Mouse (Mus musculus): ENCODE data around the gene Camk1d. TPM values are rescaled to one million over a fixed set of nuclear protein-coding genes. Genes with fewer than 3 reads are reported as not detected.
A peak's percentile ranks its signal among the peaks of the same experiment; 100 is the strongest.

Gene Camk1d
- total and polyA plus RNA-seq, 3 experiments: 4.6 to 12.4 (median 4.8) TPM

- TF ChIP-seq SMC3 (IDR thresholded peaks at IDR 0.05; ENCODE audit: low read depth, low read length): peak; percentile 90
- peak; percentile 74 for TF ChIP-seq ZC3H11A (IDR thresholded peaks at IDR 0.05; ENCODE audit: low read depth, low read length)
- TF ChIP-seq MAZ (IDR thresholded peaks at IDR 0.05; ENCODE audit: low read depth, low read length): no peak
- TF ChIP-seq CTCF (conservative IDR thresholded peaks at IDR 0.05 in 1 of 2, IDR thresholded peaks at IDR 0.05 in 1 of 2; ENCODE audit: low read depth in 2 of 2, low read length in 2 of 2): peak in 1 of 2 experiments; percentile 83; a peak in 3 of 4 replicates
- TF ChIP-seq HCFC1 (IDR thresholded peaks at IDR 0.05; ENCODE audit: low read depth, low read length): no peak
- peak; percentile 90 for TF ChIP-seq RAD21 (IDR thresholded peaks at IDR 0.05; ENCODE audit: low read depth, low read length)
- no peak for TF ChIP-seq TBP (conservative IDR thresholded peaks at IDR 0.05; ENCODE audit: low read depth, low read length)
- TF ChIP-seq POLR2A (IDR thresholded peaks at IDR 0.05; ENCODE audit: low read depth, low read length): no peak
These were observed 262.7 kb downstream of the Camk1d start for GRCm38 (mm10) chr2:5451654-5452053.

GRCm38 (mm10) chr2:5445357-5445756 lies 269.0 kb downstream of the Camk1d start:
- no peak for DNase-seq (ENCODE audit: extremely low read depth)
- Histone ChIP-seq H3K4me3 (replicated peaks in 1 of 3; ENCODE audit: low read depth in 2 of 3, low read length in 2 of 3, poor library complexity in 1 of 3) (no peak overlapping the region), H3K9ac (ENCODE audit: insufficient read depth, low read depth) (no peak overlapping the region), H3K4me2 (ENCODE audit: insufficient read depth, low read depth, poor library complexity, severe bottlenecking) (no peak overlapping the region), H3K27ac (ENCODE audit: insufficient read depth, low read depth) (no peak overlapping the region), H3K9me3 (replicated peaks; ENCODE audit: low read length) (no peaks in the 10 kb centered on the region), H3K4me1 (ENCODE audit: control insufficient read depth in 1 of 2, insufficient read depth in 2 of 2) (no peaks in the 10 kb centered on the region), H3K27me3 (replicated peaks) (no peaks in the 10 kb centered on the region), H3K79me2 (replicated peaks; ENCODE audit: control insufficient read depth, extremely low read depth, insufficient read depth, poor library complexity, severe bottlenecking) (no peaks in the 10 kb centered on the region), H3K36me3 (replicated peaks in 1 of 2; ENCODE audit: control insufficient read depth in 1 of 2, insufficient read depth in 1 of 2, low read length in 1 of 2) (peaks cover 0 to 15% of the 10 kb centered on the region in 2 experiments)
- dilution Hi-C loops (cut with MboI; ENCODE audit: extremely low pct_ligation_motif_present, extremely low pct_unique_long_range_greater_than_20kb, low sequenced_read_pairs) (no loop called here), in situ Hi-C loops (cut with MboI; ENCODE audit: low pct_ligation_motif_present, low pct_unique_long_range_greater_than_20kb, low sequenced_read_pairs) (no loop called here)
- TF ChIP-seq CHD2 (IDR thresholded peaks at IDR 0.05; ENCODE audit: low read length) (no peak), HCFC1 (IDR thresholded peaks at IDR 0.05; ENCODE audit: low read depth, low read length) (no peak), KAT2A (IDR thresholded peaks at IDR 0.05; ENCODE audit: insufficient replicate concordance, low read length) (no peak), PAX5 (IDR thresholded peaks at IDR 0.05; ENCODE audit: low read length) (no peak), IRF4 (IDR thresholded peaks at IDR 0.05; ENCODE audit: low read depth, low read length) (no peak), POLR2A (IDR thresholded peaks at IDR 0.05; ENCODE audit: low read depth, low read length) (no peak), MAX (IDR thresholded peaks at IDR 0.05; ENCODE audit: low read length) (no peak), GABPA (IDR thresholded peaks at IDR 0.05; ENCODE audit: insufficient replicate concordance, low read depth, low read length) (no peak), ZMIZ1 (IDR thresholded peaks at IDR 0.05; ENCODE audit: low read depth, low read length) (no peak), JUN (IDR thresholded peaks at IDR 0.05; ENCODE audit: insufficient read depth, low read depth, low read length) (no peak), USF1 (IDR thresholded peaks at IDR 0.05; ENCODE audit: low read depth, low read length) (no peak), NELFE (IDR thresholded peaks at IDR 0.05; ENCODE audit: low read depth, low read length) (no peak), CHD1 (IDR thresholded peaks at IDR 0.05; ENCODE audit: low read depth, low read length) (no peak), MEF2A (IDR thresholded peaks at IDR 0.05; ENCODE audit: borderline replicate concordance, low read depth, low read length) (no peak), BHLHE40 (IDR thresholded peaks at IDR 0.05; ENCODE audit: low read depth, low read length) (no peak), TCF12 (IDR thresholded peaks at IDR 0.05; ENCODE audit: low read depth, low read length) (no peak), POLR2AphosphoS2 (IDR thresholded peaks at IDR 0.05; ENCODE audit: low read depth, low read length) (no peak)

More at GRCm38 (mm10) chr2:5451654-5452053, 262.7 kb downstream of the Camk1d start:
- Histone ChIP-seq H3K79me2 (replicated peaks; ENCODE audit: control insufficient read depth, extremely low read depth, insufficient read depth, poor library complexity, severe bottlenecking) (no peaks in the 10 kb centered on the region), H3K27ac (ENCODE audit: insufficient read depth, low read depth) (no peak overlapping the region), H3K4me3 (replicated peaks in 1 of 3; ENCODE audit: low read depth in 2 of 3, low read length in 2 of 3, poor library complexity in 1 of 3) (no peak overlapping the region), H3K4me1 (ENCODE audit: control insufficient read depth in 1 of 2, insufficient read depth in 2 of 2) (peaks cover 0 to 10% of the 10 kb centered on the region in 2 experiments; a peak in 3 of 4 replicates), H3K9me3 (replicated peaks; ENCODE audit: low read length) (no peaks in the 10 kb centered on the region), H3K4me2 (ENCODE audit: insufficient read depth, low read depth, poor library complexity, severe bottlenecking) (no peak overlapping the region), H3K36me3 (replicated peaks in 1 of 2; ENCODE audit: control insufficient read depth in 1 of 2, insufficient read depth in 1 of 2, low read length in 1 of 2) (peaks cover 0 to 7% of the 10 kb centered on the region in 2 experiments), H3K9ac (ENCODE audit: insufficient read depth, low read depth) (no peak overlapping the region), H3K27me3 (replicated peaks) (no peaks in the 10 kb centered on the region)
- in situ Hi-C loops (cut with MboI; ENCODE audit: low pct_ligation_motif_present, low pct_unique_long_range_greater_than_20kb, low sequenced_read_pairs): loop anchor here (10.0 kb wide), 2 partner anchors 263 to 353 kb away; partner anchors contain the start of gene Camk1d
- dilution Hi-C loops (cut with MboI; ENCODE audit: extremely low pct_ligation_motif_present, extremely low pct_unique_long_range_greater_than_20kb, low sequenced_read_pairs): no loop called here
- peak; percentile 49 for DNase-seq (ENCODE audit: extremely low read depth)
